Mouse (Mus musculus) lung, postnatal 0 days (tissue): ENCODE measurements at regions not wholly inside any gene's neighbourhood (a gene's known extent, or its start where the extent isn't known, plus 50 kb on each side); places are given as distances from the start of the nearest gene placed in this dataset.

Experiments used
- CTCF ChIP-seq: IDR thresholded peaks from 2 replicates; pipeline ENCODE4 v1.5.1; 2016; ENCODE audit warnings: antibody characterized with exemption, mild to moderate bottlenecking
- EP300 ChIP-seq: IDR thresholded peaks from 2 replicates; pipeline ENCODE4 v1.6.1; 2016; ENCODE audit warnings: antibody characterized with exemption, mild to moderate bottlenecking, control low read depth

DNA sequence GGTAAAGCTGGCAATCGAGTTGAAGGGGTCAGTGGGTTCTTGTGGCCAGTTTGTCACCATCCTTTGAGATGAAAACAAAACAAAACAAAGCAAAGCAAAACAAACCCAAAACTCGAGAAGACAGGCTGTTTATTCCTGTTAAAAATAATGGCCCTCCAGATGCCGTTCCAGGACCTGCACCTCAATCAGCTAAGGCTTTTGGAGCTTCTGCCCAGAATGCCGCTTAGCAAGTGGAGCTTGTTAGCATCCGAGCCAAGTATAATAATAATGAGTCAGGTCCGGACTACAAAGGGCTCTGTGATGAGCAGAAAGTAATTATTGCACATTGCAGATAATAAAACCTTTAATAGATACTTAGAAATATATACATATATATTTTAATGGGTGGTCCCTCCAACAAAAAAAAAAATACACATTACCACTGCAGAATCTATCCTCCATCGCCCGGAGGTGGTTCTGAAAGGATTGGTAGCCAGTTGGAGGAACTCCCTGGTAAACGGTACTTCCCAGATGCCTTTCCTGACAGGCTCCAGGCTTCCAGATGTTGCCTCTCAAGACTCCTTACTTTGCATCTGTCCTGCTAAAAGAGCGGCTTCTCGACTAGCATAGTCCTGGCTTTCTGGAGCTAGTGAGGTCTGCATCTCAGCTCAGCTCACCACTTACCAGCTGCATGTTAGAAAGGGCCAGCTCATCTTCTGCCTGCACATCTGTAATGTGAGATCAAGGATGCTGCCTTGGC lies 1145.8 kb upstream of the A1bg start:
- TF ChIP-seq CTCF, result no peak
- no peak for TF ChIP-seq EP300
